Mouse (Mus musculus) heart, embryonic 16.5 days (tissue): ENCODE results near the gene Ap2m1. TPM values are rescaled to one million over a fixed set of nuclear protein-coding genes. Genes with fewer than 3 reads are reported as not detected.
"Not testable (repeated sequence)": the region's sequence is repeated elsewhere in the genome, so short reads cannot be mapped to it uniquely, and the experiment has no call there.

Experiments used
- ATAC-seq: fragments of 200-750 bp; cut with Nextera tagmentation; replicated peaks from 2 replicates; pipeline ENCODE4 v1.8.0; 2017; ENCODE audit warnings: moderate number of reproducible peaks; ENCODE audit not compliant: insufficient read depth, low FRiP score; ENCODE audit errors: extremely low read depth
- H3K27ac ChIP-seq: fragments of 300-500 bp; sonication (generic); 2 replicates; pipeline ENCODE4 v1.5.1; 2014; ENCODE audit warnings: mild to moderate bottlenecking, low read length, control low read depth, moderate library complexity
- H3K27me3 ChIP-seq: fragments of 300-500 bp; sonication (generic); 2 replicates; pipeline ENCODE4 v1.6.1; 2014; ENCODE audit warnings: low read length, mixed read lengths; ENCODE audit not compliant: control insufficient read depth, insufficient read depth
- H3K36me3 ChIP-seq: fragments of 300-500 bp; sonication (generic); 2 replicates; pipeline ENCODE4 v1.6.1; 2014; ENCODE audit not compliant: control insufficient read depth, insufficient read depth
- H3K4me1 ChIP-seq: fragments of 300-500 bp; sonication (generic); 2 replicates; pipeline ENCODE4 v1.6.1; 2014; ENCODE audit warnings: low read length, mixed read lengths; ENCODE audit not compliant: control insufficient read depth, insufficient read depth
- H3K4me2 ChIP-seq: fragments of 300-500 bp; sonication (generic); 2 replicates; pipeline ENCODE4 v1.6.1; 2014; ENCODE audit warnings: low read depth, mild to moderate bottlenecking, control low read depth, low read length
- H3K4me3 ChIP-seq: fragments of 300-500 bp; sonication (generic); 2 replicates; pipeline ENCODE4 v1.5.1; 2014; ENCODE audit warnings: mild to moderate bottlenecking, control low read depth, low read length
- H3K9ac ChIP-seq: fragments of 300-500 bp; sonication (generic); 2 replicates; pipeline ENCODE4 v1.6.1; 2014; ENCODE audit warnings: low read length, control low read depth
- H3K9me3 ChIP-seq: fragments of 300-500 bp; sonication (generic); replicated peaks from 2 replicates; pipeline ENCODE4 v1.6.1; 2016; ENCODE audit warnings: low read length; ENCODE audit not compliant: control insufficient read depth
- WGBS: fragments of 180-500 bp; shearing (Covaris S2); extraction: QIAGEN DNeasy Blood & Tissue Kit; methylation state at CpG from one replicate; pipeline ENCODE4 v1.1.7; 2014; 5-methylcytosine and 5-hydroxymethylcytosine counted together
- polyA plus RNA-seq: library from polyadenylated mRNA; unstranded; fragments of >200 nt; fragmentation: Nextera tagmentation; extraction: Ambion mirVana; gene quantifications from 2 replicates; pipeline ENCODE4 v1.2.1, GENCODE M21; 2015

Gene Ap2m1
- polyA plus RNA-seq: 444 and 463 TPM in 2 replicates

GRCm38 (mm10) chr16:20535296-20536080 lies at the start of gene Ap2m1:
TSS of gene Ap2m1 (plus strand) at chr16:20535478.
- H3K27ac ChIP-seq: peak within 1 kb of the TSS; percentile 92
- H3K27me3 ChIP-seq: no peaks in the 10 kb centered on the region
- H3K4me3 ChIP-seq: peak within 1 kb of the TSS; percentile 89
- peak; percentile 97 for ATAC-seq
- under 1% methylated on average over 52 of the region's 52 CpGs for WGBS
- peaks cover 22% of the 10 kb centered on the region for H3K4me1 ChIP-seq
- peak within 1 kb of the TSS; percentile 98 for H3K9ac ChIP-seq
- peaks cover 51% of the 10 kb centered on the region for H3K36me3 ChIP-seq
- peak within 1 kb of the TSS; percentile 82 for H3K4me2 ChIP-seq
- no peaks in the 10 kb centered on the region for H3K9me3 ChIP-seq

- no peak overlapping the region for H3K4me3 ChIP-seq
- no peaks in the 10 kb centered on the region for H3K36me3 ChIP-seq
- no peaks in the 10 kb centered on the region for H3K9me3 ChIP-seq
- 72% methylated on average over 3 of the region's 3 CpGs for WGBS
- no peak for ATAC-seq
- no peaks in the 10 kb centered on the region for H3K4me1 ChIP-seq
- H3K4me2 ChIP-seq: no peak overlapping the region
- no peaks in the 10 kb centered on the region for H3K27me3 ChIP-seq
- no peak overlapping the region for H3K9ac ChIP-seq
- no peak overlapping the region for H3K27ac ChIP-seq
Measured at GRCm38 (mm10) chr16:20486048-20486447, 49.2 kb upstream of the Ap2m1 start.

- Histone ChIP-seq H3K9ac (no peak overlapping the region), H3K4me3 (no peak overlapping the region), H3K27me3 (no peaks in the 10 kb centered on the region), H3K27ac (no peak overlapping the region), H3K9me3 (no peaks in the 10 kb centered on the region), H3K4me1 (no peaks in the 10 kb centered on the region), H3K36me3 (no peaks in the 10 kb centered on the region), H3K4me2 (no peak overlapping the region)
- no peak for ATAC-seq
- WGBS: 90% methylated on average over 1 of the region's 1 CpGs
Measured at GRCm38 (mm10) chr16:20488151-20488550, 47.1 kb upstream of the Ap2m1 start.

GRCm38 (mm10) chr16:20488751-20489150 lies 46.5 kb upstream of the Ap2m1 start:
- H3K4me1 ChIP-seq, H3K9me3 ChIP-seq, H3K27ac ChIP-seq, ATAC-seq, H3K9ac ChIP-seq, H3K4me2 ChIP-seq, H3K36me3 ChIP-seq, H3K27me3 ChIP-seq, H3K4me3 ChIP-seq: not testable (repeated sequence)
- 86% methylated on average over 9 of the region's 9 CpGs for whole genome bisulfite sequencing

- Histone ChIP-seq H3K4me3 (no peak overlapping the region), H3K9me3 (no peaks in the 10 kb centered on the region), H3K27ac (no peak overlapping the region), H3K9ac (no peak overlapping the region), H3K4me1 (no peaks in the 10 kb centered on the region), H3K36me3 (no peaks in the 10 kb centered on the region), H3K4me2 (no peak overlapping the region), H3K27me3 (no peaks in the 10 kb centered on the region)
- WGBS: 54% methylated on average over 2 of the region's 2 CpGs
- ATAC-seq: no peak
Measured at GRCm38 (mm10) chr16:20489233-20489632, 46.0 kb upstream of the Ap2m1 start.

- H3K36me3 ChIP-seq: no peaks in the 10 kb centered on the region
- H3K27ac ChIP-seq: no peak overlapping the region
- H3K9ac ChIP-seq: no peak overlapping the region
- no peak overlapping the region for H3K4me3 ChIP-seq
- WGBS: 39% methylated on average over 2 of the region's 2 CpGs
- H3K4me1 ChIP-seq: no peaks in the 10 kb centered on the region
- H3K9me3 ChIP-seq: no peaks in the 10 kb centered on the region
- ATAC-seq: peak; percentile 75
- no peaks in the 10 kb centered on the region for H3K27me3 ChIP-seq
- H3K4me2 ChIP-seq: no peak overlapping the region
Measured at GRCm38 (mm10) chr16:20490581-20490980, 44.7 kb upstream of the Ap2m1 start.

- no peak overlapping the region for H3K9ac ChIP-seq
- WGBS: 48% methylated on average over 2 of the region's 2 CpGs
- H3K27me3 ChIP-seq: no peaks in the 10 kb centered on the region
- H3K4me1 ChIP-seq: no peaks in the 10 kb centered on the region
- no peak for ATAC-seq
- H3K27ac ChIP-seq: no peak overlapping the region
- no peaks in the 10 kb centered on the region for H3K36me3 ChIP-seq
- H3K4me2 ChIP-seq: no peak overlapping the region
- H3K9me3 ChIP-seq: no peaks in the 10 kb centered on the region
- H3K4me3 ChIP-seq: no peak overlapping the region
Measured at GRCm38 (mm10) chr16:20491301-20491700, 44.0 kb upstream of the Ap2m1 start.

- Histone ChIP-seq H3K27me3 (no peaks in the 10 kb centered on the region), H3K4me1 (peaks cover 5% of the 10 kb centered on the region; the same call in 1 of the 2 replicates), H3K9me3 (no peaks in the 10 kb centered on the region), H3K27ac (no peak overlapping the region), H3K4me2 (no peak overlapping the region), H3K9ac (no peak overlapping the region), H3K36me3 (no peaks in the 10 kb centered on the region), H3K4me3 (no peak overlapping the region)
- no peak for ATAC-seq
- WGBS: 65% methylated on average over 2 of the region's 2 CpGs
Measured at GRCm38 (mm10) chr16:20493452-20493851, 41.8 kb upstream of the Ap2m1 start.

- ATAC-seq: peak; percentile 8; the same call in 1 of the 2 replicates
- Histone ChIP-seq H3K9ac (peak overlapping the region; percentile 68), H3K9me3 (no peaks in the 10 kb centered on the region), H3K27me3 (no peaks in the 10 kb centered on the region), H3K4me2 (peak overlapping the region; percentile 84), H3K27ac (peak overlapping the region; percentile 18; the same call in 1 of the 2 replicates), H3K36me3 (peaks cover 10% of the 10 kb centered on the region), H3K4me3 (peak overlapping the region; percentile 56), H3K4me1 (peaks cover 11% of the 10 kb centered on the region)
- 17% methylated on average over 25 of the region's 25 CpGs for WGBS
Measured at GRCm38 (mm10) chr16:20496671-20497600, 38.3 kb upstream of the Ap2m1 start.
